17 mouse cellular contexts compared by ENCODE assay signal in genomic region chr14:72091579-72091978, GRCm38 (mm10).
"Had no signal": no experiment of that assay in that cellular context is flagged by ENCODE, and none has a peak within 500 bp of the region (broad histone marks: within the 10 kb centered on the region; RNA-seq: fewer than 3 reads in every experiment).

No protein-coding gene starts in this region.

- ATAC-seq: liver, postnatal 0 days; midbrain, embryonic 13.5 days; midbrain, embryonic 15.5 days had no signal

- H3K4me1 ChIP-seq: liver, embryonic 15.5 days; megakaryocyte, embryonic 14.5 days; midbrain, embryonic 13.5 days; midbrain, embryonic 15.5 days; neural tube, embryonic 12.5 days; stomach, embryonic 15.5 days had no signal

- H3K9ac ChIP-seq: liver, embryonic 15.5 days; liver, postnatal 0 days; midbrain, embryonic 13.5 days; midbrain, embryonic 15.5 days; neural tube, embryonic 12.5 days; stomach, embryonic 15.5 days had no signal

- H3K4me3 ChIP-seq: liver, embryonic 15.5 days; megakaryocyte, embryonic 14.5 days; midbrain, embryonic 13.5 days; midbrain, embryonic 15.5 days; neural tube, embryonic 12.5 days; stomach, embryonic 15.5 days had no signal

- H3K9me3 ChIP-seq: liver, embryonic 15.5 days; megakaryocyte, embryonic 14.5 days; midbrain, embryonic 13.5 days; midbrain, embryonic 15.5 days; neural tube, embryonic 12.5 days; stomach, embryonic 15.5 days had no signal

- H3K27ac ChIP-seq: liver, embryonic 15.5 days; macrophage; midbrain, embryonic 13.5 days; midbrain, embryonic 15.5 days; neural tube, embryonic 12.5 days; stomach, embryonic 15.5 days; stomach, postnatal 0 days had no signal

- H3K4me2 ChIP-seq: liver, embryonic 15.5 days; midbrain, embryonic 11.5 days; midbrain, embryonic 13.5 days; midbrain, embryonic 15.5 days; neural tube, embryonic 12.5 days; stomach, embryonic 15.5 days had no signal

- H3K27me3 ChIP-seq: liver, embryonic 15.5 days; midbrain, embryonic 13.5 days; midbrain, embryonic 15.5 days; neural tube, embryonic 12.5 days; stomach, embryonic 15.5 days had no signal

- DNase-seq: liver, postnatal 0 days; lung, adult 2 months; lung, postnatal 14 days; lung, postnatal 36 days; right cerebral cortex, postnatal 14 days; thymus, adult 18-20 months; thymus, postnatal 14 days; thymus, postnatal 36 days had no signal

- H3K36me3 ChIP-seq: liver, embryonic 15.5 days; midbrain, embryonic 13.5 days; midbrain, embryonic 15.5 days; neural tube, embryonic 12.5 days; stomach, embryonic 15.5 days had no signal
